Mouse (Mus musculus): ENCODE data around the gene Tacr3.

The Tacr3 gene

DNA sequence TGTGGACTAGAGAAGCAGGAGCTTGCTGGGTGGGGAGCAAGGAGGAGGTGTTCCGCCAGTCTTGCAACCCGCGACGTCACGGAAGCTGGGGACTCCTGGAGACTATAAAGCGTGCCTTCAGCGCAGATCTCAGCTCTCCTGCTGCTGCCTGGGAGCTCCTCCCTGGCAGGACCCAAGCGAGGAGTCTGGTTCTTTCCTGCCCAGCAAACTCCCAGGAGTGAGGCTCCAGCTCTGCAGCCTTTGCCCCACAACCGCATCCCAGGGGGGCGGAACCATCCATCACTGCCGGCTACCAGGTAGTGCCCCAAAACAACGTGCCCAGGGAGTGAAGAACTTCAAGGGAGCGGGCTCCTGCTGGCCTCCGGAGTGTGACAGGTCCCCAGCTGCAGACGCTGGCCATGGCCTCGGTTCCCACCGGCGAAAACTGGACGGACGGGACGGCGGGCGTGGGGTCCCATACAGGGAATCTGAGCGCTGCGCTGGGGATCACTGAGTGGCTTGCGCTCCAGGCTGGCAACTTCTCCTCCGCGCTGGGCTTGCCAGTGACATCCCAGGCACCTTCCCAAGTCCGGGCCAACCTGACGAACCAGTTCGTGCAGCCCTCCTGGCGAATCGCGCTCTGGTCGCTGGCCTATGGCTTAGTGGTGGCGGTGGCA, at the start of gene Tacr3:
Gene Tacr3, plus strand, starts transcription at position 133 of the 656 bp plus-strand sequence.
- DNase-seq (ENCODE audit: low spot score in 2 of 2) = peak; percentile 17 to 59

DNA sequence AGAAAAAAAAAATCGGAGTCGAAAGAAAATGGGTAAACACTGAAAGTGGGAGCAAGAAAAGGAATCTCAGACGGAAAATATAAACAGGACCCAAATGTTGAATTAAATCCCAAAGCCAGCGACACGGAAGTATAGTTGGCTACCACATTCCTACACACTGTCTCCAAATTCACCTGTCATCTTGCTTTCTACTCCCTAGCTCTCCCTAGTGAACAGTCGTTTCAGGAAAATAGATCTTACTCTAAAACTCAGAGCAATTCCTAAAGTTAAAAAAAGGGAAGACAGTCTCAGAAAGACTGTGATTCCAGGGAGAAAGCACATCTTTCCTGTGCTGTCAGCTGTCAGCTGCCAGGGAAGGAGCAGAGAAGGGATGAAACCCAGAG, 324 bp upstream of the Tacr3 start:
- no peak for DNase-seq (ENCODE audit: low spot score in 2 of 2)

DNA sequence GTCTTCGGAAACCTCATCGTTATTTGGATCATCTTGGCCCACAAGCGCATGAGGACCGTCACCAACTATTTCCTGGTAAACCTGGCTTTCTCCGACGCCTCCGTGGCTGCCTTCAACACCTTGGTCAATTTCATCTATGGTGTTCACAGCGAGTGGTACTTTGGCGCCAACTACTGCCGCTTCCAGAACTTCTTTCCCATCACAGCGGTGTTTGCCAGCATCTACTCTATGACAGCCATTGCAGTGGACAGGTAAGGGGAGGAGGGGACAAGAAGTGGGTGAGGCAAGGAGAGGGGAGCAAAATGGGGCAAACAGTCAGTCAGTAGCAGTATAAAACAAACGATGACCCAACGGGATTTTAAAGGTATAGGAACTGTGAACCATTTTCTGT, 719 bp downstream of the Tacr3 start:
- no peak for DNase-seq (ENCODE audit: low spot score in 2 of 2)

DNA sequence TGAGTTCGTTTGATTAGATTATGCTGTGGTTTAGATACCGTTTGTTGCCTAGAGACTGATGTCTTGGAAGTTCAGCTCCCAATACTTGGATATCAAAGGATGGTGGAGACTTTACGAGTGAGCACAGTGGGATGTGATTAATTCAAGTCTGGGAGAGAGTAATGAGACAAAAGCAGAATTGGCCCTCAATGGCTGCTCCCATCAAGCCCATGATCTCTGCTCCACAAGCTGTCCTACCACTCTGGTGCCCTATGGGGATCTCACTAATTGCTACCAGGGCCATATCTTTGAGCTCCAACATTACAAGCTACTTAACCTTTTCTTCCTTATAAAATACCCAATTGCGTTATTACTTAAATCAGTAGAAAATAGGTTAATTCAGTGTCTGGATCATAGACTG, 22.5 kb downstream of the Tacr3 start:
- no peak for DNase-seq (ENCODE audit: low spot score in 2 of 2)

DNA sequence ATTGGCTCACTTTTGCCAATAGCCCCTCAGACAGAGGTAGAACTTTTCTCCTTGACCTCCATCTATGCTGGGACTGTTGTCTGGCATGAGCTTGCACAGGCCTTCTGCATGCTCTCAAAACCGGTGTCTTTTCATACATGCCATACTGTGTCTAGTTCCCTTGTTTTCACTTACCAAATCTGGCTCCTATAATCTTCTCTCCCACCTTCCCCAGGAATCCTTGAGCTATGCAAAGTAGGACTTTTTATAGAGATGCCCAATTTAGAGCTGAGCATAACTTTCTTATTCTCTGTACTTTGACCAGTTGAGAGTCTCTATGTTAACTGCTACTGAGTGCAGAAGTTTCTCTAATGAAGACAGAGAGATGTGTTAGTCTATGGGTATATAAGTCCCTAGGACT, 48.9 kb downstream of the Tacr3 start:
- DNase-seq (ENCODE audit: low spot score in 2 of 2) = no peak

DNA sequence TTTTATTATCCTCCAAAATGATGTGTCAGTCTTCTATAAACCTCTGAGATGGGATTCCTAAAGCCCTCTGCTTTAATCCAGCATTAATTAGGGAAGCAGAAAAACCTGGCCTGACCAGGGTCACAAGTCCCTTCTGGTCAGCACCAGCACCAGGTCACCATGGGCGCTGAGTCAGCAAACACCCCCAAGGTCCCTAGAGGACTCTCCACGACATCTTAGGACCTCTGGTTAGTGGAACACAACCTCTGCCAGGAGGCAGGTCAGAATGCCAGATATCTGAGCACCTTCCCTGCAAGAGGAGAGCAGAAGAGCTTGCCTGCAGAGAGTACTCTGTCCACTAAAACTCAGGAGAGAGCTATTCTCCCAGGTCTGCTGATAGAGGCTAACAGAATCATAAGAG, 67.0 kb downstream of the Tacr3 start:
- no peak for DNase-seq (ENCODE audit: low spot score in 2 of 2)

DNA sequence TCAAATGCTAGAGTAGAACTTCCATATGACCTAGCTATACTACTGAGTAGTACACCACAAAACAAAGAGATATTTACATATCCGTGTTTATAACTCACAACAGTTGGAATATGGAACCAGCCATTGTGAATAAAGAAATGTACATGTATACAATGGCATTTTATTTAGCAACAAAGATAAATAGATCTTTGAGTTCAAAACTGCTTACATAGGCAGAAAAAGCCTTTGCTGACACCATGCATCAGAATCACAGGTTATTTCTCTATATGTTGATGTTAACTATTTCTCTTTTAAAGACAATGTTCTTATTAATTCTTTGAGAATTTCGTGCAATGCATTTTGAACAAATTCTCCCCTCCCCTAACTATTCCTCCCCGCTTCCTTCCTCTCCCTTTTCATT, 80.1 kb downstream of the Tacr3 start:
- no peak for DNase-seq (ENCODE audit: low spot score in 2 of 2)

DNA sequence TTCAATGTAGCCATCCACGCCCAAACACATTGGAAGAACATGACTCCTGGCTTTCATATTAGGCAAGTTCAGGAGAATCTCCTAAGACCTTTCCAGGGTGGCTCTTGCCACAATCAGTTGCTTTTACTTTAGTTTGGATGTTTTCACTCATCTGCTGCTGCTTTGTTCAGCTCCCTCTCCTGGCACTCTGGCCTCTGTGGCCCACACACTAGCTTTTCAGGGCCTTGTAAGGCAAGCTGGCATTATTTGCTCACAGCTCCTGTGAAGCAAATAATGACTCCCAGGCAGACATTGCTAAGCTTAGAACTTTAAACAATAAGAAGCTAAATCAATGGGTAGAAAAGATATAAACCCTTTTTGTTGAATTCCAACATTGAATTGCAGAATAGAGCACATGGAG, 105.9 kb downstream of the Tacr3 start:
- DNase-seq (ENCODE audit: low spot score in 2 of 2) = no peak

DNA sequence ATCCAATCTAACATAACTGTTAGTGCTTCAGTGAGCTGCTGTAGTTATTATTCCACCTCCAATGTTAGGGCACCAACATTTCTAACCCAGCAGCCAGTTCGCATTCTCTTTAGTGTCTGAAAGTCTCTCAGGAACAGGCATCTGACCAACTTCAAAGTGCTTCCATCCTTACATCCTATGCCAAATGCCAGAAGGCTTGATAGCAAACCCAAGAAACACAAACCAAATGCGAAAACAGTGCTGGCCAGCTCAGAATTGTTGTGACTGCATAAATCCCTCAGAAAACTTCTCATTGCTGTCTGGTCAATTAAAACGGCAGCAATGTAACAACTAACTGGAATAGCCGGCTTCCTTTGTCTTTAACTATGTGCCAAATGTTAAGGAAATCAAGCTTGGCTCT, 106.7 kb downstream of the Tacr3 start:
- DNase-seq (ENCODE audit: low spot score in 2 of 2) = no peak

DNA sequence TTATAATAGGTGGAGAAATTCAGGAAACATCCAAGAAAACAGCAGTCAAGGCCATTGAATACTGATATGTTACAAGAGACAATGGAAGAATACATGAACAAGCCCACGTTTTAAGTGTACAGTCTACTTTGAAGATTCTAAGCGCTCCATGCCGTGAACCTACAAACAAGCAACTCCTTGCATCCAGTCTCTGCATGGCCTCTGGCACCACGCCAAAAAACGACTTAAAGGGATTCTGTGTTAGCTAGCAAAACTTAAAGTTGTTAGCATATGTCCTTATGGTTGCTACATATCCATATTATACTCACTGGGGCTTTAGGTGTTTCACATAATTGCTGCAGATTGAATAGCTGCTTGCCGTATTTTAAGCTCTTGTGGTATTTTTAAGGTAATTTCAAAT, 134.7 kb downstream of the Tacr3 start:
- DNase-seq (ENCODE audit: low spot score in 2 of 2) = no peak

DNA sequence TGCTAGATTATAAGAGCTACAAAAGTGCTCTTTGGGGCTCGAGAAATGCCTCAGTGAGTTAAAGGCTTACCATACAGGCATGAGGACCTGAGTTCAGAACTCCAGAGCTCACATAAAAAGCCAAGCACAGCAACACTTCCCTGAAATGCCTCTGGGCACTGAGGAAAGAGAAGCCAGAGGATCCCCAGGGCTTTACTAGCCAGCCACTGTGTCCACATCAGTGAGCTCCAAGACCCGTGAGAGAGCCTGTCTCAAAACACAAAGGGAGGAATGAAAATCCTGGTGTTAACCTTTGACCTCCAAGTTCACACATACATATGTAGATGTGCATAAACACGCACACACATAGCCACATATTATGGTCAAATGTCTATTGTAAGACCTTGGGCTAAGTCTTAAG, 150.1 kb downstream of the Tacr3 start:
- no peak for DNase-seq (ENCODE audit: low spot score in 2 of 2)

DNA sequence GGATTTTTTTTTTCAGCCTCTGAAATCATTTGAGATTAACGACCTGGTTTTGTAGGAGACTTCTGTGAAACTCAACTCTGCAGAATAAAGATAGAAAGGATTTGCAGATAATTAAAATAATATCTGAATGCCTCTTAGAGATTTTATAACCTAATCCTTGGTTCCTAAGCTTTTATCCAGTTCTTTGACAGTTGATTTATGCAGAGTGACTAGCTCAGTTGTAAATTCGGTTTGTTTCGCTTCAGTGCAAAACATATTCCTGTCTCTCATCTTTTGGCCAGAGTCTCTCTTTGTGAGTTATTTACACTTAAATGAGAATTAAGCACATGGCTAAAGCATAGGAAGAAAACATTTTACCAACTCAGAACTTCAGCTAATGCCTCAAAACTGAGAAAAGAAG, 151.3 kb downstream of the Tacr3 start:
- no peak for DNase-seq (ENCODE audit: low spot score in 2 of 2)
